8 mouse cellular contexts compared by ENCODE assay signal in genomic region chr17:65612391-65613141, GRCm38 (mm10). TPM values are rescaled to one million over a fixed set of nuclear protein-coding genes. Genes with fewer than 3 reads are reported as not detected.
A peak's percentile ranks its signal among the peaks of the same experiment; 100 is the strongest.
DNase-seq lines count a peak whose midpoint lies in the region; ATAC-seq and TF ChIP-seq lines count a peak whose summit lies in the region.

No protein-coding gene starts in this region.

- peak overlapping the region; percentile 98 for H3K9ac ChIP-seq in ES-E14 (ENCODE audit: insufficient read depth, low read depth, low read length, poor library complexity, severe bottlenecking)
- peak overlapping the region; percentile 97 for H3K9ac ChIP-seq in forebrain, embryonic 14.5 days (ENCODE audit: low read length)

- H3K4me1 ChIP-seq in ES-E14 (ENCODE audit: control insufficient read depth in 2 of 2, insufficient read depth in 2 of 2, low read length in 2 of 2, poor library complexity in 1 of 2): peaks cover 12 to 13% of the 10 kb centered on the region in 2 experiments
- H3K4me1 ChIP-seq in forebrain, embryonic 14.5 days (ENCODE audit: control insufficient read depth, insufficient read depth, low read length): peaks cover 30% of the 10 kb centered on the region

- DNase-seq in ES-E14 (ENCODE audit: low read depth, low spot score): no peak
- DNase-seq in cerebellum, adult 11 months: peak; percentile 50
- DNase-seq in forebrain, embryonic 14.5 days (ENCODE audit: low spot score): peak; percentile 45
- DNase-seq in heart, postnatal 4 days: peak; percentile 59
- peak; percentile 30 for DNase-seq in layer of hippocampus, adult 9-11 months
- peak; percentile 42 for DNase-seq in lung, postnatal 14 days
- DNase-seq in right cerebral cortex, postnatal 25 days: peak; percentile 54
- peak; percentile 31 for DNase-seq in urinary bladder, postnatal 25 days (ENCODE audit: low spot score)

- ATAC-seq in forebrain, embryonic 14.5 days: peak; percentile 35

- in situ Hi-C loops in ES-E14 (cut with MboI; ENCODE audit: low sequenced_read_pairs in 2 of 2, unreplicated experiment in 2 of 2): no loop called here

- no peaks in the 10 kb centered on the region for H3K27me3 ChIP-seq in forebrain, embryonic 14.5 days (replicated peaks; ENCODE audit: control insufficient read depth, insufficient read depth, low read length)

- 0% methylated on average over 39 of the region's 91 CpGs for WGBS in forebrain, embryonic 14.5 days

- H3K27ac ChIP-seq in ES-E14 (ENCODE audit: insufficient read depth, low read depth, low read length, poor library complexity, severe bottlenecking): peak overlapping the region; percentile 98
- H3K27ac ChIP-seq in forebrain, embryonic 14.5 days (ENCODE audit: low read depth, low read length): peak overlapping the region; percentile 99

- H3K36me3 ChIP-seq in ES-E14 (ENCODE audit: control insufficient read depth, insufficient read depth, low read length, poor library complexity, severe bottlenecking): peaks cover 4% of the 10 kb centered on the region
- H3K36me3 ChIP-seq in forebrain, embryonic 14.5 days (ENCODE audit: control insufficient read depth, insufficient read depth, low read length): no peaks in the 10 kb centered on the region

- peak overlapping the region; percentile 97 for H3K4me3 ChIP-seq in ES-E14 (ENCODE audit: insufficient read depth in 1 of 2, low read depth in 1 of 2, low read length in 2 of 2, poor library complexity in 1 of 2, severe bottlenecking in 1 of 2)
- peak overlapping the region; percentile 94 for H3K4me3 ChIP-seq in forebrain, embryonic 14.5 days (ENCODE audit: low read depth, low read length)

- H3K9me3 ChIP-seq in ES-E14 (ENCODE audit: control insufficient read depth, insufficient read depth, low read depth, low read length): no peaks in the 10 kb centered on the region
- H3K9me3 ChIP-seq in forebrain, embryonic 14.5 days (replicated peaks; ENCODE audit: control insufficient read depth, low read length): no peaks in the 10 kb centered on the region

- H3K4me2 ChIP-seq in forebrain, embryonic 14.5 days (ENCODE audit: low read length): peak overlapping the region; percentile 74

TF ChIP-seq in ES-E14, 5 proteins besides CTCF, POLR2A, EP300 and RAD21:
- no peak for TF ChIP-seq ZC3H11A (IDR thresholded peaks at IDR 0.05; ENCODE audit: borderline replicate concordance, low read depth, low read length)
- no peak for TF ChIP-seq CHD2 (IDR thresholded peaks at IDR 0.05; ENCODE audit: low read depth, low read length)
- no peak for TF ChIP-seq MAFK (IDR thresholded peaks at IDR 0.05; ENCODE audit: insufficient read depth, low read depth, low read length)
- TF ChIP-seq ZNF384 (IDR thresholded peaks at IDR 0.05; ENCODE audit: low read depth, low read length): no peak
- TF ChIP-seq HCFC1 (IDR thresholded peaks at IDR 0.05; ENCODE audit: borderline replicate concordance, insufficient read depth, low read length): no peak
TF ChIP-seq in ES-E14: peak in this region for 0.

RNA-seq across cellular contexts. Expression of gene Vapa, which starts 0.8 kb away (rescaled TPM):
- total RNA-seq in ES-E14 (2012; rRNA removed): 56.5 and 78.0 TPM in 2 replicates
- 247 TPM in 2 replicates for polyA plus RNA-seq in forebrain, embryonic 14.5 days (2014; fragmentation: Nextera tagmentation; extraction: Ambion mirVana)
- 100 to 1,000 TPM; 109 to 111 TPM for total RNA-seq in heart, postnatal 4 days (2021)

RNA-seq across cellular contexts. Expression of gene Txndc2, which starts 29.4 kb away (rescaled TPM):
- 0.13 and 0.37 TPM in 2 replicates for total RNA-seq in ES-E14 (2012; rRNA removed)
- polyA plus RNA-seq in forebrain, embryonic 14.5 days (2014; fragmentation: Nextera tagmentation; extraction: Ambion mirVana): 0.19 TPM in 1 of 2 replicates, not detected in the other
- total RNA-seq in heart, postnatal 4 days (2021): under 1 TPM; 0.14 to 0.47 TPM
